Mouse (Mus musculus): ENCODE data around the gene Poglut1. TPM values are rescaled to one million over a fixed set of nuclear protein-coding genes. Genes with fewer than 3 reads are reported as not detected.

The Poglut1 gene
- total RNA-seq, 1 experiment from 2014 or later: 17.8 TPM

DNA sequence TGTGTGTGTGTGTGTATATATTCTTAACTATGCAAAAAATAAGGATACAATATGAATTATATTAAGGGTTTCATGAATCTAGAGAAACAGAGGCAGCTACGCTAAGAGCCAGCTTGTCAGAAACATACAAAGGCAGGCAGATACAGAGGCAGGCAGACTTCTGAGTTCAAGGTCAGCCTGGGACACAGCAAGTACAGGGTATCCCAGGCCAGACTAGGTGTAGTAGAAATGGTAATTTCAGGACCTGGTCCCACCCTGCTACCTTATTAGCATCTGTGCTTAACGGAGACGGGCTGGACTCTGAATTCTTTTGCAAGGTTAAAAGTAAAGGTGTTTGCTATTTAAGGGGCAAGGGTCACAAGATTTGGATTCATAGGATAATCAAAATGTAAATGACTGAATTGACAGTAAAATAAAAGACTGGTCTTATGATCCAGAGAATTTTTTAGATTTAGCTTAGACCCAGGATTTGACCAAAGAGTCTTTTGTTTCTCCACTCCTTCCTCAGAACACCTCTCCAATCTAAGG is 8.2 kb upstream of the Poglut1 start, which contains the start of gene Tmem39a:
TSS of gene Tmem39a (plus strand) at position 478 of the 528 bp plus-strand sequence.
- ATAC-seq (replicated peaks in 1 of 2; ENCODE audit: insufficient read depth in 1 of 2, low FRiP score in 2 of 2, low TSS enrichment in 1 of 2, low read depth in 1 of 2, poor library complexity in 2 of 2, severe bottlenecking in 2 of 2): no peak

- ATAC-seq (replicated peaks in 1 of 2; ENCODE audit: insufficient read depth in 1 of 2, low FRiP score in 2 of 2, low TSS enrichment in 1 of 2, low read depth in 1 of 2, poor library complexity in 2 of 2, severe bottlenecking in 2 of 2): no peak
Observed at GRCm38 (mm10) chr16:38555988-38556387, 5.9 kb upstream of the Poglut1 start.

GRCm38 (mm10) chr16:38548000-38548399 is 2.1 kb downstream of the Poglut1 start:
- no peak for ATAC-seq (replicated peaks in 1 of 2; ENCODE audit: insufficient read depth in 1 of 2, low FRiP score in 2 of 2, low TSS enrichment in 1 of 2, low read depth in 1 of 2, poor library complexity in 2 of 2, severe bottlenecking in 2 of 2)

- no peak for ATAC-seq (replicated peaks in 1 of 2; ENCODE audit: insufficient read depth in 1 of 2, low FRiP score in 2 of 2, low TSS enrichment in 1 of 2, low read depth in 1 of 2, poor library complexity in 2 of 2, severe bottlenecking in 2 of 2)
Observed at GRCm38 (mm10) chr16:38538716-38539380, 11.2 kb downstream of the Poglut1 start.

- peak; percentile 80 to 97 for ATAC-seq (replicated peaks in 1 of 2; ENCODE audit: insufficient read depth in 1 of 2, low FRiP score in 2 of 2, low TSS enrichment in 1 of 2, low read depth in 1 of 2, poor library complexity in 2 of 2, severe bottlenecking in 2 of 2)
Observed at GRCm38 (mm10) chr16:38536544-38537146, 13.4 kb downstream of the Poglut1 start.

DNA sequence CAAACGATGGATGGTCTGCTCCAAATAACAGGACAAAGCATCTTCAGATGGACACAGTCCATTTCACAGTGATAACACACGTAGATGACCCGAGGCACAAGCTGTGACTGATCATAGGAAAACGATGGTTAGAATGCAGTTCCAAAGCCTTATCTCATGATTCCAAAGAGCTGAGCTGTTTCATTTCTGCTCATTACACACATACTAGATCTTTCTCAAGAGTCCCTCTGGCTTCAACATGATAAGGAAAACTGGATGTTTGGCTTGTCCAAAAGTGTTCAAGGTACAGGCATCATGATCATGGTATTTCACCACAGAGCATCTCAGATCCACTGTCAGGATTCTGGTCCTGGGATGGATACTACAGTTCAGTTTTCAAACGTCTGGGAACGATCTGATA is 23.8 kb downstream of the Poglut1 start:
- no peak for ATAC-seq (replicated peaks in 1 of 2; ENCODE audit: insufficient read depth in 1 of 2, low FRiP score in 2 of 2, low TSS enrichment in 1 of 2, low read depth in 1 of 2, poor library complexity in 2 of 2, severe bottlenecking in 2 of 2)

DNA sequence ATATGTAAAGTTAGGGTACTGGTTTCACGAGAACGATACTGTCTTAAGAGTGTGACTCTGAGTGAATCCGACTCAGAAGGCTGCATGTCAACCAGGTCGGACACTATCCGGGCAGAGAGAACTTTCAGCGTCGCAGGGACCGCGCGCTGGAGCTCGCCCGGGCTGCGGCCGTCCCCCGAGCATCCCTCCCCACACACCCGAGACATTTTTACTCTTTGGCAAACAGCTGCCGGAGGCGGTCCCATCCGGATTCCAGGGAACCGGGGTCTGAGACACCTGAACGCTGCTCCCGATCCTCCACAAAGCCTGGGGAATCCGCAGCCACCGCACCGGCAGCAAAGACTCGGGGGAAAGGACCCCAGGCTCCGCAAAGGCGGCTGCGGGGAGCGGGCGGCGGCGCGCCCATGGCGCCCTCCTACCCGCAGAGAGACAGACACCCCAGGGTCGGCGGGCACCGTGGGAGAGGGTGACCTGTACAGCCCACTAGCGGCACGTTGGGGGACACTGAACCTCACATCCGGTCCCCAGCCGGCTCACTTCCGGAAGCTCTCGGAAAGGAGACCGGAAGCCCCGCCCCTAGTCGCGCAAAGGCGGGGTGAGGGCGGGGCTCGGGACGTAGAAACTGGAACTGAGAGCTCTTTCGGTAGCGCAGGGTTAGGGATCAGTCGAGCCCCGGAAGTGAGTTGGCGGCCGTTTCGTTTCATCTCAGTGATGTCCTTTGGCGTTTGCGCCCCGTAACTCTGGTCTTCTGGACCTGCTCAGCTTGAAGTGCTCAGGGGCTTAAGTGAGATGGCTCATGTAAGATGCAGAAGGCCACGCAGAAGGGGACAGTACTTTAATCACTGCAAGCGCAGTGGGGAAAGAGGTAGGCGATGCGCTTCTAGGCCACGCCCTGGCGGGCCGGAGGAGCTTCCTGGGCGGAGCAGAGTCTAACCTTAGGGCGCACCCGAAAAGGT is 27.7 kb downstream of the Poglut1 start, which contains the start of gene Timmdc1:
TSS of gene Timmdc1 (minus strand) at position 535 of the 956 bp plus-strand sequence.
- peak; percentile 96 to 98 for ATAC-seq (replicated peaks in 1 of 2; ENCODE audit: insufficient read depth in 1 of 2, low FRiP score in 2 of 2, low TSS enrichment in 1 of 2, low read depth in 1 of 2, poor library complexity in 2 of 2, severe bottlenecking in 2 of 2)

DNA sequence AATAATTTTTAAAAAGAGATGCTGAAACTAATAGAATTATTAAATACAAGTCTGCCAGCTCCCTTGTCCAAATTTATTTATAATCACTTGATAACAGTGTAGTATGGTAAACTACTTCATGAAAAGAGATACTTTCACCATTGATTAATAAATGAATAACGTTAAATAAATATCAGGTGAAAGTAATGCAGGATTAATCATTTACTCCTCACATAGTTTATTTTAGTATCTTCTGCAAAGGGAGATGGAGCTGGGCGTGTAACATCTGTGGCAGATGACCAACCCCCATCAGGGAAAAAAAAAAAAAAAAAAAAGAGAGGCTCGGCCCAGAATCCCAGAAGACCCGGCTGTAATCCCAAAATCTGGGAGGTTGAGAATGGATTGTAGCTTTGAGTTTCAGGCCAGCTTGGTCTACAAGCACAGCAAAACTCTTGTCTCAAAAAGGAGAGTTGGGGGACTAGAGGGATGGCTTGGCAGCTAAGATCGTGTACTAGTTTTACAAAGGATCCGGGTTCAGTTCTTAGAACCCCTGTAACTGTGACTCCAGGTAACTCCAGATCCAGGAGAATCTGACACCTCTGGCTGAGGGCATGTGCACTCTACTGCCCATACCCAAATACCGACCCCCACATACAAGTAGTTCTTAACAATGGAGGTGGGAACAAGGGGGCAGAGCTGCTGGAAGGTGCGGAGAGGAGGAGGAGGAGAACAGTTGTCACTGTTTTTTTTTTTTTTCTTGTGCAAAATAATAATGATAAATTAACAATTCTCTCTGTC is 28.7 kb downstream of the Poglut1 start:
- ATAC-seq (replicated peaks in 1 of 2; ENCODE audit: insufficient read depth in 1 of 2, low FRiP score in 2 of 2, low TSS enrichment in 1 of 2, low read depth in 1 of 2, poor library complexity in 2 of 2, severe bottlenecking in 2 of 2): no peak

GRCm38 (mm10) chr16:38519140-38519539 is 30.9 kb downstream of the Poglut1 start:
- no peak for ATAC-seq (replicated peaks in 1 of 2; ENCODE audit: insufficient read depth in 1 of 2, low FRiP score in 2 of 2, low TSS enrichment in 1 of 2, low read depth in 1 of 2, poor library complexity in 2 of 2, severe bottlenecking in 2 of 2)

GRCm38 (mm10) chr16:38510846-38511245 is 39.2 kb downstream of the Poglut1 start:
- ATAC-seq (replicated peaks in 1 of 2; ENCODE audit: insufficient read depth in 1 of 2, low FRiP score in 2 of 2, low TSS enrichment in 1 of 2, low read depth in 1 of 2, poor library complexity in 2 of 2, severe bottlenecking in 2 of 2): no peak

- peak; percentile 82 to 89 for ATAC-seq (replicated peaks in 1 of 2; ENCODE audit: insufficient read depth in 1 of 2, low FRiP score in 2 of 2, low TSS enrichment in 1 of 2, low read depth in 1 of 2, poor library complexity in 2 of 2, severe bottlenecking in 2 of 2)
Observed at GRCm38 (mm10) chr16:38506041-38506634, 43.9 kb downstream of the Poglut1 start.

- ATAC-seq (replicated peaks in 1 of 2; ENCODE audit: insufficient read depth in 1 of 2, low FRiP score in 2 of 2, low TSS enrichment in 1 of 2, low read depth in 1 of 2, poor library complexity in 2 of 2, severe bottlenecking in 2 of 2): no peak
Observed at GRCm38 (mm10) chr16:38503528-38503927, 46.5 kb downstream of the Poglut1 start.

- ATAC-seq (replicated peaks in 1 of 2; ENCODE audit: insufficient read depth in 1 of 2, low FRiP score in 2 of 2, low TSS enrichment in 1 of 2, low read depth in 1 of 2, poor library complexity in 2 of 2, severe bottlenecking in 2 of 2): no peak
Observed at GRCm38 (mm10) chr16:38502469-38502868, 47.6 kb downstream of the Poglut1 start.

- ATAC-seq (replicated peaks in 1 of 2; ENCODE audit: insufficient read depth in 1 of 2, low FRiP score in 2 of 2, low TSS enrichment in 1 of 2, low read depth in 1 of 2, poor library complexity in 2 of 2, severe bottlenecking in 2 of 2): no peak
Observed at GRCm38 (mm10) chr16:38496604-38497140, 53.4 kb downstream of the Poglut1 start.

DNA sequence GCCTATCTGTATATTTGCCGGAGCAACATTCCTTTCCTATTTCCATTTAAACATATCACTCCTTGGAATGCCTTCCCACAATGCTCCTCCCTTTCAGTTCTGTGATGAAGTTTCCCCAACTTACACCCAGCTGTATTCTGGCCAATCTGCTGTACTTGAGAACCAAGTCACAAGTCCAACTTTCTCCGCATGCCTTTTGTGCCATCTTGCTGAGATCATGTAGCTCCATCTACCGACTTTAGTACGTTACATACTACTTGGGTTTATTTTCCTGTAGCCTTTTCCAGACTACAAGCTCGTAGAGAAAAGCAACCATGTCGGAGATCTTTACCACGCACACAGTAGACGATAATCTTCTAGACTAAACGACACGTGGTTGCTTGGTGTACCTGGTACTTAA is 56.2 kb downstream of the Poglut1 start:
- no peak for ATAC-seq (replicated peaks in 1 of 2; ENCODE audit: insufficient read depth in 1 of 2, low FRiP score in 2 of 2, low TSS enrichment in 1 of 2, low read depth in 1 of 2, poor library complexity in 2 of 2, severe bottlenecking in 2 of 2)

GRCm38 (mm10) chr16:38492551-38492950 is 57.5 kb downstream of the Poglut1 start:
- ATAC-seq (replicated peaks in 1 of 2; ENCODE audit: insufficient read depth in 1 of 2, low FRiP score in 2 of 2, low TSS enrichment in 1 of 2, low read depth in 1 of 2, poor library complexity in 2 of 2, severe bottlenecking in 2 of 2): no peak

All from hematopoietic stem cell, adult 5-6 weeks (primary cell).